Mouse (Mus musculus) thymus, adult 18-20 months (tissue): ENCODE results near the gene Atg16l1.

Experiments
- DNase-seq, 2 experiments: peaks; one replicate each; pipeline ENCODE4 v3.0.0; 2022; ENCODE audit warnings: mixed read lengths in 2 of 2

Atg16l1 gene

DNA sequence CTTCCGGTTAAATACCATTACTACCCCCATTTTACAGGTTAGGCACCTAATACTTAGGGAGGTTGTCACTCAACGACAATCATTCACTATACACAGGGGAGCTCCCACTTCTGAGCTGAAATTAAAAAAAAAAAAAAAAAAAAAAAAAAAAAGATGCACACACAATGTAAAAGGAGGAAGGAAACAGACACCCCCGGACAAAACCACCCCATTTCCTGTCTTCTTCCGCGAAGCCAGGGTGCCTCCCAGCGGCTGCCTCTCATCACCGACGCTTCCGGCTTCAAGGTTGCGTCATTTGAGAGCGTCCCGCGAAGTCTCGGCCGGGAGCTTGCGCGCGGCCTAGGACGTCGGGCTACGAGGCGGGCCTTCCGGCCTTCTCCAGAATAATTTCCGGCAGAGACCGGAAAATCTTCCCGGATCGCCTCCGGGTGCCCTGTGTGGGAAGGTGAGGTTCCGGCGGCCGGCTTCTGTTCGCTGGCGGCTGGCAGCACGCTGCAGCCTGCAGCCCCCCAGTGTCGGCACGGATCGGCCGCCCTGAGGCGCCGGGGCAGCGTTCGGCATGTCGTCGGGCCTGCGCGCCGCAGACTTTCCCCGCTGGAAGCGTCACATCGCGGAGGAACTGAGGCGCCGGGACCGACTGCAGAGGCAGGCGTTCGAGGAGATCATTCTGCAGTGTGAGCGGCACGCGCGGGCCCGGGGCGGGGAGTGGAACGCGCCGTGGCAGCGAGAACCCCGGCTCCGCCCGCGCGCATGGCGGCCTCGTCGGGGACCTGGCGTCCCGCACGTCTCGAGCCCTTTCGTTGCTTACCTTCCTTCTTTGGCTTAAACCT, at the start of gene Atg16l1:
Atg16l1 (plus strand) TSS at position 230 of the 830 bp plus-strand sequence.
- DNase-seq, result peak; percentile 92 to 95

GRCm38 (mm10) chr1:87706361-87706760, 49.3 kb upstream of the Atg16l1 start:
- DNase-seq, result no peak

GRCm38 (mm10) chr1:87709020-87709419, 46.6 kb upstream of the Atg16l1 start:
- no peak for DNase-seq

DNA sequence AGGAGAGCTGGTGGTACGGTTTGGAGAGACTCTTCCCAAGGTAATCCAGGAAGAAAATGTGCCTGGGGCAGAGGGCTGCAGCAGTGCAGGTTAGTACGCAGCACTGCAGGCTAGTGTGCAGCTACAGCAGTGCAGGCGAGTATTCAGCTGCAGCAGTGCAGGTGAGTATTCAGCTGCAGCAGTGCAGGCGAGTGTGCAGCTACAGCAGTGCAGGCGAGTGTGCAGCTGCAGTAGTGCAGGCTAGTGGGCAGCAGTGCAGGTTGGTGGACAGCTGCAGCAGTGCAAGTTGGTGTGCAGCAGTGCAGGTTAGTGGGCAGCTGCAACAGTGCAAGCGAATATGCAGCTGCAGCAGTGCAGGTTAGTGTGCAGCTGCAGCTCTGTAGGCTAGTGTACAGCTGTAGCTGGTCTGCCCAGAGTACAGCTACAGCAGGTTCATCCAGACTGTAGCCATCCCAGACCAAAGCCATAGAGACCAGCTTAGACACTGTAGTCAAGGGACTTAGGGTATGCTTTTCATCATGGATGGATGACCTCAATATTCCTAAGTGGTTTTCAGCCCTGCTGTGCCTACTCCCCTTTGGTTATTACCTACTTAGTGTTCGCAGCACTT, 45.9 kb upstream of the Atg16l1 start:
- DNase-seq, result no peak

GRCm38 (mm10) chr1:87711938-87712613, 43.6 kb upstream of the Atg16l1 start:
- no peak for DNase-seq

DNA sequence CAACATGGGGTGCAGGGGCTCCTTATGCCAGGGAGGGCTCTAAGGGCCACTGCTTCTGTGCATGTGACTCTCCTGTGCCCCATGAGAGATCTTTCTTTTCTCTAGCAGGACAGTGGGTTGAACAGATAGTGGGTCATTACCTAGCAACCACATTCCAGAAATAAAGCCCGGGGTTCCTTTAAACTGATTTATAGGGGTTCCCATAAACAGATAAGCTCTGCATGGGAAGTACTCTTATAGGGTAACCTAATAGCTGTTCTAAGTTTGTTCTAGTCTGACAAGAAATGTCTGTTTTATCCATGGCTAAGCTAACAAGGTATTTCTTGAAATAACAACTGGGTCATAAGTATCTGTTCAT, 43.1 kb upstream of the Atg16l1 start:
- DNase-seq, result no peak

DNA sequence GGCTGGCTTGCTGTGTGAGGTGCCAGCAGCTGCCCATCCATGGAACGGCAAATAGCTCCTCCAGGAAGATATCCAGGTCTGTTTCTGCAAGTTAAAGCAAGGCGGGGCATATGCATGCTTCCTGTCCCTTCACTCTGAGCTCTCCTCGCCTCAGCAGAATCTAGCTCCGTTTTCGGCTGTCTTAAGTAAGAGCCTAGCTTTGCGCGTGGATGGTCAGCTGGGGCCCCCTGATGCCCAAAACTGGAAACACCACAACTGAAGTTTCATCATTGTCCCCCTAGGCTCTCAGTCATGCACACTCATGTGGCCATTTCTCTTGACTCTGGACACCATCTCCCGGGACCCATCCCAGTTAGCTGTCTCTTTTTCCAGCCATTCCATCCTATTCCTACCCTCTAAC, 34.3 kb upstream of the Atg16l1 start:
- no peak for DNase-seq

- no peak for DNase-seq
These were observed 33.6 kb upstream of the Atg16l1 start for GRCm38 (mm10) chr1:87722081-87722480.

DNA sequence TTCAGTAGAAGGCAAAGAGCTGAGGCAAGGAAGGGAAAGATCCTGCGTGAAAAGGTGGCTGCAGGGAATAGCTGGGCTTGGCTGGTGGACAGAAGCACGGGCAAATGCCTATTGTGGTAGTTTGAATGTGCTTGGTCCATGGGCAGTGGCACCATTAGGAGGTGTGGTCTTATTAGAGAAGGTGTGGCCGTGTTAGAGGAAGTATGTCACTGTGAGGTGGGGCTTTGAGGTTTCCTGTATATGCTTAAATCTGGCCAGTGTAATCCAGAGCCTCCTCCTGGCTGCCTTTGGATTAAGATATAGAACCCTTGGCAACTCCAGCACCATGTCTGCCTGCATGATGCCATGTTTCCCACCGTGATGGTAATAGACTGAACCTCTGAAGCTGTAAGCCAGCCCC, 32.3 kb upstream of the Atg16l1 start:
- no peak for DNase-seq

GRCm38 (mm10) chr1:87729070-87729469, 26.6 kb upstream of the Atg16l1 start:
- DNase-seq, result no peak

DNA sequence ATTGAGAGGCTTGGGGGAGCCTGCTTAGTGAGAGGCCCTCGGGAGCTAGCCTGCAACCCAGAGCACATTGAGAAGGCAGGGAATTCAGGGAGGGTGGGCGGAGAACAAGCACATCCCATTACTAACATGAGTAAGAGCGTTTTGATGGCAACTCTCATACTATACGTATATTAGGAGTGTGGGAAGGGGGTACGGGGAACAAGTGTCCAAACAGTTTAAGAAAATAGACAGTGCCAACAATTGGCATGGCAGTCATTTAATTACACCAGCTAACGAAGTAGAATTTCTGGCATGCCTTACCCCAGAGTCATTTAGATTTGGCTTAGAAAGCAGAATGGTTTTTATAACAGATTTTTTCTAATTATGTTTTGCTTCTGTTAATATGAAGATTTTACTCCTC, 25.8 kb upstream of the Atg16l1 start:
- DNase-seq, result no peak

GRCm38 (mm10) chr1:87730271-87730670, 25.4 kb upstream of the Atg16l1 start:
- no peak for DNase-seq

GRCm38 (mm10) chr1:87733212-87733611, 22.5 kb upstream of the Atg16l1 start:
- no peak for DNase-seq

GRCm38 (mm10) chr1:87734153-87734552, 21.5 kb upstream of the Atg16l1 start:
- no peak for DNase-seq

- no peak for DNase-seq
These were observed 14.9 kb upstream of the Atg16l1 start for GRCm38 (mm10) chr1:87740584-87741290.

GRCm38 (mm10) chr1:87749360-87749973, 6.2 kb upstream of the Atg16l1 start:
- DNase-seq, result no peak

GRCm38 (mm10) chr1:87763821-87764220, 8.2 kb downstream of the Atg16l1 start:
- DNase-seq, result no peak

- DNase-seq, result no peak
These were observed 10.1 kb downstream of the Atg16l1 start for GRCm38 (mm10) chr1:87765741-87766140.

DNA sequence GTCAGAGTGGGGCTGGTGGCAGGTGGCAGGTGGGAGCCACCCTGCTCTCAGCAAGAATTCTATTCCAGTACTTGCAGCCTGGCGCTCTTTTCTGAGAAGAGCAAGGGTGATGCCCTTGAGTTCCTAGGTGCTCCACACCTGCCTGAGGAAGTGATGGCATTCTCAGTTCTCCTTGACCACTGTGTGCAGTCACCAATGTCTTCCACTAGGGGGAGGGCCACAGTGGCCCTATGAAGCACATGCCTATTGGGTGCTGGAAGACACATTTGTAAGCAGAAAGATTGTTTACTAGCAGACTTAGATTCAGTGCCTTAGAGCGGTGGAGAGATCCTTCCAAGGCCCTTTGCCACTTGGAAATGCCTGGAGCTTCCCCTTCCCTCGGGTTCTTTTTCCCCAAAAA, 10.6 kb downstream of the Atg16l1 start:
- peak in 1 of 2 experiments; percentile 33 for DNase-seq

DNA sequence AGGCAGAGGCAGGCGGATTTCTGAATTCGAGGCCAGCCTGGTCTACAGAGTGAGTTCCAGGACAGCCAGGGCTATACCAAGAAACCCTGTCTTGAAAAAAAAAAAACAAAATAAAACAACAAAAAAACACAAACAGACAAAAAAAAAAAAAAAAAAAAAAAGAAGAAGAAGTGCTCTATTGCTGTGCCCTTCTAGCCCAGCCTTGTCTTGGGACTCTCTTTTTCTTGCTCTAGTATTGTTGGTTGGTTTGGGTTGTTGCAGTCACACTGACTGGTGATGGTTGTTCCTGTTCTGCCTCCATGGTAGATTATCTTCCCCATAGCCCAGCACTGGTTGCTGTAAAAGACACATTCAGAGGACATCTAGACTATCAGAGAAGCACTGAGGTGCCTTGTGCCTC, 13.6 kb downstream of the Atg16l1 start:
- DNase-seq, result no peak

DNA sequence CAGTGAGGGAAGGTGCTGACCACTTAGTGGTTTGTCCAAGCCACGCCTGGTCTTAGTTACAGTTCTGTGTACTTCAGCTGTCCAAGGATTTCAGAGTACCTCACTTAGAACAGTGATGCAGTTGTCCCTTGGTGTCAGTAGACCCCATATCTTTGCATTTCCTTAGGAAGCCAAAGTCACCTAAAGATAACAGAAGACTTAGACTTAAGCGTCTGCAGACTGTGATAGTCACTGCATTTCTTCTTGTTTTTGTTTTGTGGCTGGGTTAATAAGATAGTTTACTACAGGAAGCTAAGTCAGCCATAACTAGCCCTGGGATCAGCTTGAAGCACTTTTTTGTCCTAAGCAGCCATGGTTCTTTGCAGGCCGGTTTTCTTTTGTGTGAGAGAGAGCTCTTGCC, 14.8 kb downstream of the Atg16l1 start:
- no peak for DNase-seq

GRCm38 (mm10) chr1:87771724-87772123, 16.1 kb downstream of the Atg16l1 start:
- DNase-seq, result no peak

GRCm38 (mm10) chr1:87773336-87773735, 17.7 kb downstream of the Atg16l1 start:
- DNase-seq, result no peak
